Mouse (Mus musculus) myocyte (in vitro differentiated cells): ENCODE measurements at regions not wholly inside any gene's neighbourhood (a gene's known extent, or its start where the extent isn't known, plus 50 kb on each side); places are given as distances from the start of the nearest gene placed in this dataset.

Source experiments
- CEBPB ChIP-seq: IDR thresholded peaks from 2 replicates; pipeline ENCODE4 v1.6.1; 2011; ENCODE audit warnings: mild to moderate bottlenecking, moderate library complexity; ENCODE audit not compliant: poor library complexity, insufficient read depth, severe bottlenecking
- E2F4 ChIP-seq: IDR thresholded peaks from one replicate; pipeline ENCODE4 v1.6.1; 2011; ENCODE audit warnings: mild to moderate bottlenecking, control low read depth, moderate library complexity; ENCODE audit not compliant: insufficient read depth
- MAX ChIP-seq: IDR thresholded peaks from one replicate; pipeline ENCODE4 v1.6.1; 2011; ENCODE audit warnings: low read depth, mild to moderate bottlenecking, control low read depth
- MYOD1 ChIP-seq, 3 experiments: IDR thresholded peaks; one replicate each; pipeline ENCODE4 v1.6.1; 2011; ENCODE audit warnings: control low read depth in 2 of 3, low read depth in 2 of 3, mild to moderate bottlenecking in 2 of 3, moderate library complexity in 1 of 3; ENCODE audit not compliant: insufficient read length in 2 of 3, control insufficient read depth in 1 of 3
- MYOG ChIP-seq, 3 experiments: IDR thresholded peaks; one replicate each; pipeline ENCODE4 v1.6.1; 2011; ENCODE audit warnings: control low read depth in 2 of 3, low read depth in 2 of 3, mild to moderate bottlenecking in 2 of 3; ENCODE audit not compliant: insufficient read length in 2 of 3, control insufficient read depth in 1 of 3, insufficient read depth in 1 of 3
- POLR2A ChIP-seq: IDR thresholded peaks from one replicate; pipeline ENCODE4 v1.6.1; 2011; ENCODE audit warnings: low read depth, mild to moderate bottlenecking, control low read depth, moderate library complexity; ENCODE audit not compliant: insufficient read length
- POLR2AphosphoS2 ChIP-seq: IDR thresholded peaks from one replicate; pipeline ENCODE4 v1.6.1; 2011; ENCODE audit warnings: low read depth, control low read depth; ENCODE audit not compliant: insufficient read length
- REST ChIP-seq: IDR thresholded peaks from one replicate; pipeline ENCODE4 v1.6.1; 2011; ENCODE audit warnings: mild to moderate bottlenecking, control low read depth, moderate library complexity; ENCODE audit not compliant: insufficient read depth, insufficient read length
- TCF12 ChIP-seq: IDR thresholded peaks from one replicate; pipeline ENCODE4 v1.6.1; 2011; ENCODE audit warnings: mild to moderate bottlenecking, control low read depth; ENCODE audit not compliant: poor library complexity, insufficient read depth, severe bottlenecking
- TCF3 ChIP-seq: IDR thresholded peaks from one replicate; pipeline ENCODE4 v1.6.1; 2011; ENCODE audit warnings: low read depth, control low read depth; ENCODE audit not compliant: insufficient read length
- USF1 ChIP-seq: IDR thresholded peaks from one replicate; pipeline ENCODE4 v1.6.1; 2011; ENCODE audit warnings: low read depth, mild to moderate bottlenecking, control low read depth, moderate library complexity

- TF ChIP-seq POLR2A = no peak
- TF ChIP-seq E2F4 = no peak
- TF ChIP-seq MYOG (IDR thresholded peaks at IDR 0.05; ENCODE audit: control insufficient read depth in 1 of 3, insufficient read depth in 1 of 3, insufficient read length in 2 of 3, low read depth in 2 of 3) = no peak
- no peak for TF ChIP-seq USF1
- TF ChIP-seq POLR2AphosphoS2 = no peak
- TF ChIP-seq MAX = no peak
- TF ChIP-seq MYOD1 (IDR thresholded peaks at IDR 0.05; ENCODE audit: control insufficient read depth in 1 of 3, insufficient read length in 2 of 3, low read depth in 2 of 3) = no peak
- no peak for TF ChIP-seq TCF12
- no peak for TF ChIP-seq REST
- TF ChIP-seq CEBPB = no peak
- no peak for TF ChIP-seq TCF3
Observed at GRCm38 (mm10) chr9:41522302-41522701, 360.8 kb upstream of the Ubash3b start.
